Mouse (Mus musculus): ENCODE measurements around the gene Thtpa.

- TF ChIP-seq CTCF (IDR thresholded peaks at IDR 0.05; ENCODE audit: low read depth, low read length), result no peak
- no peak for TF ChIP-seq POLR2A (IDR thresholded peaks at IDR 0.05; ENCODE audit: extremely low read depth, insufficient read depth, low read length)
These were observed 40.8 kb upstream of the Thtpa start for GRCm38 (mm10) chr14:55053708-55054190.
